Mouse (Mus musculus) embryonic fibroblast, embryonic 13.5 days (primary cell): ENCODE measurements around the gene Sit1. TPM values are rescaled to one million over a fixed set of nuclear protein-coding genes. Genes with fewer than 3 reads are reported as not detected.

Source experiments
- H3K27ac ChIP-seq: 2 replicates; pipeline ENCODE4 v1.5.1; 2012; ENCODE audit warnings: low read length, control low read depth, inconsistent platforms; ENCODE audit not compliant: insufficient read depth
- H3K4me1 ChIP-seq: 2 replicates; pipeline ENCODE4 v1.6.1; 2011; ENCODE audit warnings: low read length; ENCODE audit not compliant: control insufficient read depth, insufficient read depth
- H3K4me3 ChIP-seq: 2 replicates; pipeline ENCODE4 v1.5.1; 2011; ENCODE audit warnings: mild to moderate bottlenecking, control low read depth, low read length; ENCODE audit not compliant: insufficient read depth
- CTCF ChIP-seq: IDR thresholded peaks from 2 replicates; pipeline ENCODE4 v1.5.1; 2011; ENCODE audit warnings: mild to moderate bottlenecking, control low read depth, low read length, moderate library complexity, borderline replicate concordance; ENCODE audit not compliant: insufficient read depth
- POLR2A ChIP-seq: IDR thresholded peaks from 2 replicates; pipeline ENCODE4 v1.6.1; 2011; ENCODE audit warnings: low read depth, mild to moderate bottlenecking, control low read depth, low read length, moderate library complexity
- polyA plus RNA-seq: library from polyadenylated mRNA; stranded (reverse); fragments of >200 nt; gene quantifications from 2 replicates; pipeline ENCODE4 v1.2.4, GENCODE M21; 2011; ENCODE audit warnings: low read depth; ENCODE audit not compliant: missing spikeins, insufficient read length

The Sit1 gene
- polyA plus RNA-seq, 1 experiment, result not detected

DNA sequence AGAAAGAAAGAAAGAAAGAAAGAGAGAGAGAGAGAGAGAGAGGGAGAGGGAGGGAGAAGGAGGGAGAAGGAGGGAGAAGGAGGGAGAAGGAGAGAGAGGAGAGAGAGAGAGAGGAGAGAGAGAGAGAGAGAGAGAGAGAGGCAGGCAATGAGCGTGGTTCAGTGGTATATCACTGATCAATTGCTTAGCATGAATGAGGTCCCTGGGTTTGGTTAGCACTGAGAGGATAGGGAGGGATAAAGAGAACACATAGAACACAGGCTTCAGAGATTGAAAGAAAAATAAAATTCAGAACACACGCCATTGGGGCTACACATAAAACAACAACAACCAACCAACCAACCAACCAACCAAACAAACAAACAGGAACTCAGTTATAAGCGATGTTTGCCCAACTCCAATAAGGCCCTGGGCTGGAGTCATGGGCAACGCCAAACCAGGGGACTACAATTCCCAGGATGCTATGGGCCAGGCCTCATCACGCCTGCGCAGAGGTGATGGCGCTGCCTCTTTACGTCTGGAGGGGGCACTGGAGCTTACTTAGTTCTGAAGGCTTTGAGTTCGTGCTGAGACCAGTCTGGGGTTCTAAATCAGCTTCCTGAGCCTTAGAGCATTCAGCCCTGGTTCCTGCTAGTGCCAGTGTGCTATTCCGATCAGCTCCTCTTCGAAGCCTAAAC, 5.5 kb downstream of the Sit1 start:
- Histone ChIP-seq H3K27ac (no peak overlapping the region), H3K4me3 (no peak overlapping the region), H3K4me1 (no peaks in the 10 kb centered on the region)
- TF ChIP-seq CTCF (peak; percentile 32; the same call in 1 of the 2 replicates), POLR2A (peak; percentile 40)

GRCm38 (mm10) chr4:43476604-43477003, 6.9 kb downstream of the Sit1 start:
- H3K4me1 ChIP-seq, result no peaks in the 10 kb centered on the region
- no peak overlapping the region for H3K4me3 ChIP-seq
- TF ChIP-seq CTCF (no peak), POLR2A (no peak)
- no peak overlapping the region for H3K27ac ChIP-seq

DNA sequence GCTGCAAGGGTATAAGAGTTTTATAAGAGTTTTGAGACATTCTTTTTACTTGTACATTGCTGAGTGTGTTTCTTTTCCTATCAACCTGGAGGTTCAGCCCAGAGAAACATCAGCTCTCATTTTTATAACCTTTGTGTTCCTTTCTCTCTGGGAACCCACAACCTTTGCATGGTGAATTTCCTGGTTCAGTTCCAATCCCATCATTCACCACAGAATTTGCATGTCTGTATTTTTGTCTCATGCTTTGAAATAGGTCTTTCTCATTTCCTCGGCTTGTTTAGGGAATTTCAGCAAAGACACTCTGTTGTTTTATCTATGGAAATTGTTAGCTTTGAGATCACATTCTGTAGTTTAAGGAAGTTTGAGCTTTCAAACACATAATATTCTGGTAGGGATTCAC, 9.9 kb downstream of the Sit1 start:
- no peak overlapping the region for H3K4me3 ChIP-seq
- no peak overlapping the region for H3K27ac ChIP-seq
- no peaks in the 10 kb centered on the region for H3K4me1 ChIP-seq
- TF ChIP-seq POLR2A, result no peak
- TF ChIP-seq CTCF, result no peak

GRCm38 (mm10) chr4:43470301-43470700, 13.2 kb downstream of the Sit1 start:
- Histone ChIP-seq H3K27ac (no peak overlapping the region), H3K4me1 (no peaks in the 10 kb centered on the region), H3K4me3 (no peak overlapping the region)
- no peak for TF ChIP-seq CTCF
- TF ChIP-seq POLR2A, result no peak

- no peak for TF ChIP-seq CTCF
- no peak for TF ChIP-seq POLR2A
- Histone ChIP-seq H3K27ac (no peak overlapping the region), H3K4me1 (no peaks in the 10 kb centered on the region), H3K4me3 (no peak overlapping the region)
Observed at GRCm38 (mm10) chr4:43466872-43467271, 16.7 kb downstream of the Sit1 start.

GRCm38 (mm10) chr4:43465935-43466334, 17.6 kb downstream of the Sit1 start:
- Histone ChIP-seq H3K4me1 (no peaks in the 10 kb centered on the region), H3K27ac (no peak overlapping the region), H3K4me3 (no peak overlapping the region)
- no peak for TF ChIP-seq CTCF
- TF ChIP-seq POLR2A, result no peak

DNA sequence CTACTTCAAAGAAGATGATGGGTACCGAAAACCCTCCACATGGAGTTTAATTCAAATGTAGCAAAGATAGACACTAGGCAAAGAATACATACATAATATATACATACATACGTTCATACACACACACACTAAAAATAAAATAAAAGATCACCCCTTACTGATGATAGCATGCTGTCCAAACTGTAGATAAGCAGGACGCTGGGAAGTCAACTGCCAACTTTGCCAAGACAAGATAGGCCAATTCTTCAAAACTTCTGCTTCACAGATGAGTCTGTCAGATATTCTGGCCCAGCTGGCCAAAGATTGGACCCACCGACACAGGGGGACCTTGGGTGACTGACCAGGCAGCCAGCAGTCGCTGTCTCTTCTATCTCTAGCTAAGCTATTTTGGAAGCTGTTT, 20.4 kb downstream of the Sit1 start:
- Histone ChIP-seq H3K27ac (no peak overlapping the region), H3K4me3 (no peak overlapping the region), H3K4me1 (no peaks in the 10 kb centered on the region)
- TF ChIP-seq CTCF (no peak), POLR2A (no peak)

- no peak for TF ChIP-seq CTCF
- TF ChIP-seq POLR2A, result no peak
- no peak overlapping the region for H3K27ac ChIP-seq
- no peaks in the 10 kb centered on the region for H3K4me1 ChIP-seq
- H3K4me3 ChIP-seq, result no peak overlapping the region
Observed at GRCm38 (mm10) chr4:43457124-43457523, 26.4 kb downstream of the Sit1 start.

- H3K4me3 ChIP-seq, result no peak overlapping the region
- H3K27ac ChIP-seq, result no peak overlapping the region
- no peak for TF ChIP-seq POLR2A
- no peak for TF ChIP-seq CTCF
- H3K4me1 ChIP-seq, result no peaks in the 10 kb centered on the region
Observed at GRCm38 (mm10) chr4:43456470-43456869, 27.1 kb downstream of the Sit1 start.

- TF ChIP-seq POLR2A (no peak), CTCF (no peak)
- no peak within 1 kb of the TSS for H3K27ac ChIP-seq
- H3K4me3 ChIP-seq, result no peak within 1 kb of the TSS
- H3K4me1 ChIP-seq, result no peaks in the 10 kb centered on the region
Observed at GRCm38 (mm10) chr4:43454041-43454836, 29.3 kb downstream of the Sit1 start, which contains the start of gene Cd72. TSS of gene Cd72 (minus strand) at chr4:43454628.
